Mouse (Mus musculus): Measurements from ENCODE around the gene Zic1.

DNA sequence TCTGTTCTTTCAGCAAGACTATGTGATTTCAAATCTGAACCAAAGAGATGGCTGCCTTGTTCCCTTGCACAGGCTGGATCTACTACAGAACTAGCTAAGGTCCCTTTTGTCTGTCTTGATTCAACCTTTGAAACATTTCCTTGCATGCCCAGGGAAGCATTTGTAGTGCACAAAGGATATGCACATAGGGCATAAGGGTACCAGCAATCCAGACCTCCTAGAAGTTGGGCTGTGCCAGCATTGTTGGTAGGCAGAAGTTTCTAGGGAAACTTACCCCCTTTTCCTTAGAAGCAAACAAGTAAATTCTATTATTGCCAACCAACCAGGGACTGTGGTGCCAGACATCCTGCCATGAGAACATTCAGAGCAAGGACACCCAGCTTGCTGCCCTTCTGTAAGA lies 5.4 kb upstream of the Zic1 start:
- TF ChIP-seq CTCF (IDR thresholded peaks at IDR 0.05) (no peak), EP300 (IDR thresholded peaks at IDR 0.05) (no peak)
